Mouse (Mus musculus): ENCODE measurements around the gene Tsfm. TPM values are rescaled to one million over a fixed set of nuclear protein-coding genes. Genes with fewer than 3 reads are reported as not detected.

Gene Tsfm
- polyA plus RNA-seq, 1 experiment from 2014 or later: 38.4 TPM

- Histone ChIP-seq H3K9ac (replicated peaks) (no peak overlapping the region), H3K4me1 (ENCODE audit: insufficient read depth) (peaks cover 28% of the 10 kb centered on the region), H3K27ac (ENCODE audit: low read depth) (no peak overlapping the region), H3K4me2 (ENCODE audit: low read depth, low read length) (no peak overlapping the region), H3K36me3 (replicated peaks; ENCODE audit: insufficient read depth, low read length) (peaks cover 9% of the 10 kb centered on the region), H3K4me3 (ENCODE audit: low read depth, low read length) (no peak overlapping the region), H3K9me3 (ENCODE audit: low read length) (no peaks in the 10 kb centered on the region), H3K27me3 (ENCODE audit: insufficient read depth, low read length) (peaks cover 38% of the 10 kb centered on the region)
- no peak for ATAC-seq
- no peak for DNase-seq
- TF ChIP-seq CTCF (IDR thresholded peaks at IDR 0.05; ENCODE audit: low read depth) (no peak), EP300 (IDR thresholded peaks at IDR 0.05; ENCODE audit: low read depth) (no peak)
- WGBS (ENCODE audit: insufficient replicate concordance): 60% methylated on average over 5 of the region's 5 CpGs
These were observed 30.4 kb upstream of the Tsfm start for GRCm38 (mm10) chr10:127061085-127061484.

GRCm38 (mm10) chr10:127059968-127060916 lies 29.6 kb upstream of the Tsfm start, which contains the start of gene March9:
Gene March9, minus strand, starts transcription at chr10:127060184.
- H3K4me2 ChIP-seq (ENCODE audit: low read depth, low read length): peak within 1 kb of the TSS; percentile 98
- H3K4me3 ChIP-seq (ENCODE audit: low read depth, low read length): peak within 1 kb of the TSS; percentile 67
- WGBS (ENCODE audit: insufficient replicate concordance): 3% methylated on average over 38 of the region's 72 CpGs
- peaks cover 39% of the 10 kb centered on the region for H3K27me3 ChIP-seq (ENCODE audit: insufficient read depth, low read length)
- H3K9me3 ChIP-seq (ENCODE audit: low read length): no peaks in the 10 kb centered on the region
- DNase-seq (peak; percentile 70), ATAC-seq (no peak)
- H3K36me3 ChIP-seq (replicated peaks; ENCODE audit: insufficient read depth, low read length): peaks cover 1% of the 10 kb centered on the region; the same call in 1 of the 2 replicates
- TF ChIP-seq CTCF (IDR thresholded peaks at IDR 0.05; ENCODE audit: low read depth) (no peak), EP300 (IDR thresholded peaks at IDR 0.05; ENCODE audit: low read depth) (no peak)
- H3K27ac ChIP-seq (ENCODE audit: low read depth): no peak within 1 kb of the TSS
- peak within 1 kb of the TSS; percentile 54 for H3K9ac ChIP-seq (replicated peaks)
- H3K4me1 ChIP-seq (ENCODE audit: insufficient read depth): peaks cover 28% of the 10 kb centered on the region

GRCm38 (mm10) chr10:127059174-127059967 lies 28.7 kb upstream of the Tsfm start:
- H3K27me3 ChIP-seq (ENCODE audit: insufficient read depth, low read length): peaks cover 45% of the 10 kb centered on the region
- H3K36me3 ChIP-seq (replicated peaks; ENCODE audit: insufficient read depth, low read length): no peaks in the 10 kb centered on the region
- peak overlapping the region; percentile 98 for H3K4me2 ChIP-seq (ENCODE audit: low read depth, low read length)
- peak overlapping the region; percentile 67 for H3K4me3 ChIP-seq (ENCODE audit: low read depth, low read length)
- H3K27ac ChIP-seq (ENCODE audit: low read depth): no peak overlapping the region
- DNase-seq: peak; percentile 39
- H3K4me1 ChIP-seq (ENCODE audit: insufficient read depth): peaks cover 23% of the 10 kb centered on the region
- WGBS (ENCODE audit: insufficient replicate concordance): 3% methylated on average over 12 of the region's 92 CpGs
- no peak for TF ChIP-seq EP300 (IDR thresholded peaks at IDR 0.05; ENCODE audit: low read depth)
- no peaks in the 10 kb centered on the region for H3K9me3 ChIP-seq (ENCODE audit: low read length)
- H3K9ac ChIP-seq (replicated peaks): peak overlapping the region; percentile 54
- no peak for ATAC-seq

- ATAC-seq: no peak
- peak overlapping the region; percentile 67; the same call in 1 of the 2 replicates for H3K4me3 ChIP-seq (ENCODE audit: low read depth, low read length)
- 10% methylated on average over 8 of the region's 8 CpGs for WGBS (ENCODE audit: insufficient replicate concordance)
These were observed 28.1 kb upstream of the Tsfm start for GRCm38 (mm10) chr10:127058708-127059107.

GRCm38 (mm10) chr10:127058161-127058560 lies 27.5 kb upstream of the Tsfm start:
- H3K4me2 ChIP-seq (ENCODE audit: low read depth, low read length): no peak overlapping the region
- ATAC-seq (peak; percentile 37; the same call in 1 of the 2 replicates), DNase-seq (peak; percentile 82)
- H3K9ac ChIP-seq (replicated peaks): no peak overlapping the region
- no peaks in the 10 kb centered on the region for H3K36me3 ChIP-seq (replicated peaks; ENCODE audit: insufficient read depth, low read length)
- TF ChIP-seq EP300 (IDR thresholded peaks at IDR 0.05; ENCODE audit: low read depth): no peak
- peak; percentile 96 for TF ChIP-seq CTCF (IDR thresholded peaks at IDR 0.05; ENCODE audit: low read depth)
- peaks cover 48% of the 10 kb centered on the region for H3K27me3 ChIP-seq (ENCODE audit: insufficient read depth, low read length)
- no peak overlapping the region for H3K4me3 ChIP-seq (ENCODE audit: low read depth, low read length)
- no peak overlapping the region for H3K27ac ChIP-seq (ENCODE audit: low read depth)
- WGBS (ENCODE audit: insufficient replicate concordance): 5% methylated on average over 9 of the region's 9 CpGs
- H3K4me1 ChIP-seq (ENCODE audit: insufficient read depth): peaks cover 20% of the 10 kb centered on the region
- H3K9me3 ChIP-seq (ENCODE audit: low read length): no peaks in the 10 kb centered on the region

More at GRCm38 (mm10) chr10:127058708-127059107, 28.1 kb upstream of the Tsfm start:
- Histone ChIP-seq H3K4me1 (ENCODE audit: insufficient read depth) (peaks cover 20% of the 10 kb centered on the region), H3K27ac (ENCODE audit: low read depth) (no peak overlapping the region), H3K27me3 (ENCODE audit: insufficient read depth, low read length) (peaks cover 46% of the 10 kb centered on the region), H3K36me3 (replicated peaks; ENCODE audit: insufficient read depth, low read length) (no peaks in the 10 kb centered on the region), H3K9me3 (ENCODE audit: low read length) (no peaks in the 10 kb centered on the region), H3K4me2 (ENCODE audit: low read depth, low read length) (peak overlapping the region; percentile 98; the same call in 1 of the 2 replicates), H3K9ac (replicated peaks) (peak overlapping the region; percentile 54; the same call in 1 of the 2 replicates)
- DNase-seq: no peak
- TF ChIP-seq CTCF (IDR thresholded peaks at IDR 0.05; ENCODE audit: low read depth) (no peak), EP300 (IDR thresholded peaks at IDR 0.05; ENCODE audit: low read depth) (no peak)

GRCm38 (mm10) chr10:127056490-127056889 lies 25.9 kb upstream of the Tsfm start:
- 86% methylated on average over 20 of the region's 20 CpGs for WGBS (ENCODE audit: insufficient replicate concordance)
- no peaks in the 10 kb centered on the region for H3K9me3 ChIP-seq (ENCODE audit: low read length)
- DNase-seq (no peak), ATAC-seq (no peak)
- no peak overlapping the region for H3K4me3 ChIP-seq (ENCODE audit: low read depth, low read length)
- H3K9ac ChIP-seq (replicated peaks): no peak overlapping the region
- H3K27ac ChIP-seq (ENCODE audit: low read depth): no peak overlapping the region
- no peaks in the 10 kb centered on the region for H3K36me3 ChIP-seq (replicated peaks; ENCODE audit: insufficient read depth, low read length)
- TF ChIP-seq CTCF (IDR thresholded peaks at IDR 0.05; ENCODE audit: low read depth): no peak
- TF ChIP-seq EP300 (IDR thresholded peaks at IDR 0.05; ENCODE audit: low read depth): no peak
- peaks cover 49% of the 10 kb centered on the region for H3K27me3 ChIP-seq (ENCODE audit: insufficient read depth, low read length)
- no peak overlapping the region for H3K4me2 ChIP-seq (ENCODE audit: low read depth, low read length)
- H3K4me1 ChIP-seq (ENCODE audit: insufficient read depth): peaks cover 13% of the 10 kb centered on the region; the same call in 1 of the 2 replicates
